Mouse (Mus musculus) C2C12 (cell line): ENCODE measurements around the gene Tmc6. TPM values are rescaled to one million over a fixed set of nuclear protein-coding genes. Genes with fewer than 3 reads are reported as not detected.

Experiments used
- H3K27me3 ChIP-seq: one replicate; pipeline ENCODE4 v1.6.1; 2011; ENCODE audit not compliant: control insufficient read depth, insufficient read depth, insufficient read length
- H3K36me3 ChIP-seq: one replicate; pipeline ENCODE4 v1.6.1; 2011; ENCODE audit not compliant: control insufficient read depth, insufficient read depth
- H3K4me3 ChIP-seq: one replicate; pipeline ENCODE4 v1.5.1; 2011; ENCODE audit warnings: mild to moderate bottlenecking, control low read depth; ENCODE audit not compliant: poor library complexity, insufficient read depth, severe bottlenecking
- H3K79me2 ChIP-seq: one replicate; pipeline ENCODE4 v1.6.1; 2011; ENCODE audit not compliant: control insufficient read depth, insufficient read depth
- H3K79me3 ChIP-seq: one replicate; pipeline ENCODE4 v1.6.1; 2011; ENCODE audit warnings: low read depth, control low read depth
- H3ac ChIP-seq: one replicate; pipeline ENCODE3; 2011; ENCODE audit warnings: low read depth; ENCODE audit not compliant: control insufficient read depth, insufficient read length
- CEBPB ChIP-seq: IDR thresholded peaks from one replicate; pipeline ENCODE4 v1.6.1; 2011; ENCODE audit warnings: low read depth, mild to moderate bottlenecking, control low read depth, moderate library complexity
- CTCF ChIP-seq: IDR thresholded peaks from one replicate; pipeline ENCODE4 v1.5.1; 2011; ENCODE audit not compliant: control insufficient read depth, insufficient read depth, insufficient read length
- FOSL1 ChIP-seq: IDR thresholded peaks from one replicate; pipeline ENCODE4 v1.8.0; 2011; ENCODE audit warnings: mild to moderate bottlenecking, low read length; ENCODE audit not compliant: poor library complexity, insufficient read depth, severe bottlenecking
- MAX ChIP-seq: IDR thresholded peaks from one replicate; pipeline ENCODE4 v1.6.1; 2011; ENCODE audit warnings: mild to moderate bottlenecking, control low read depth
- MYOD1 ChIP-seq: IDR thresholded peaks from one replicate; pipeline ENCODE4 v1.6.1; 2011; ENCODE audit warnings: low read depth; ENCODE audit not compliant: control insufficient read depth, insufficient read length
- MYOG ChIP-seq: IDR thresholded peaks from one replicate; pipeline ENCODE4 v1.6.1; 2011; ENCODE audit not compliant: control insufficient read depth, insufficient read length; ENCODE audit errors: extremely low read depth
- USF1 ChIP-seq: IDR thresholded peaks from one replicate; pipeline ENCODE4 v1.6.1; 2011; ENCODE audit warnings: low read depth, mild to moderate bottlenecking, control low read depth, moderate library complexity
- polyA plus RNA-seq: library from polyadenylated mRNA; unstranded; fragments of >200 nt; fragmentation: generic; extraction: Trizol; gene quantifications from one replicate; pipeline ENCODE4 v1.2.1, GENCODE M21; 2012; ENCODE audit warnings: missing spikeins

Tmc6 gene
- polyA plus RNA-seq, 1 experiment, result 23.2 TPM

DNA sequence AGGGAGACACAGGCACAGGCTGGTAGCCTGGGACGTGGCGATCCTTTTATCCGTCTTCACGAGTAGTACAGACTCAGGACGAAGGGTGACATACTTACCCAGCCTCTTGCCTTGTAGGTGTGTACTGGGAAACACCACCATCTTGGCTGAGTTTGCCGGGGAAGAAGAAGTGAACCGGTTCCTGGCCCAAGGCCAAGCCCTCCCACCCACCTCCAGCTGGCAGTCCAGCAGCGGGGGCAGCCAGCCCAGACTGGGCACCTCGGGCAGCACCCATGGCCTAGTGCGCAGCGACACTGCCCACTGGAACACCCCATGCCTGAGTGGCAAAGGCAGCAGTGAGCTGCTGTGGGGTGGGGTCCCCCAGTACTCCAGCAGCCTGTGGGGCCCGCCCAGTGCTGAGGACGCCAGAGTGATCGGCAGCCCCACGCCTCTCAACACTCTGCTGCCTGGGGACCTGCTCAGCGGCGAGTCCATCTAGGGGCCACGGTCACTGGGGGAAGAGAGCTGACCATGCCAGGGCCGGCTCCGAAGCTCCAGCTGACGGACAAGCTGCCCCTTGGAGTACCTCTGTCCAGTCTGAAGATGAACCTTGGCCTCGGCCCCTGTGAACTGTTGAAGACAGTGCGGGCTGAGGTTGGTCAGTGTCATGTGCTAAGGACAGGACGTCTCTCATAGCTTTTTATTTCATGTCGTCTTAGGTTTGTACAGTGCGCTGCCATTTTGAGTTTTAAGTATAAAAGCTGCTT lies 21.5 kb downstream of the Tmc6 start:
- no peaks in the 10 kb centered on the region for H3K79me3 ChIP-seq
- H3K4me3 ChIP-seq, result no peak overlapping the region
- no peak overlapping the region for H3ac ChIP-seq
- H3K27me3 ChIP-seq, result no peaks in the 10 kb centered on the region
- peaks cover 28% of the 10 kb centered on the region for H3K36me3 ChIP-seq
- TF ChIP-seq MAX (no peak), CTCF (no peak), MYOD1 (no peak)
- no peaks in the 10 kb centered on the region for H3K79me2 ChIP-seq

DNA sequence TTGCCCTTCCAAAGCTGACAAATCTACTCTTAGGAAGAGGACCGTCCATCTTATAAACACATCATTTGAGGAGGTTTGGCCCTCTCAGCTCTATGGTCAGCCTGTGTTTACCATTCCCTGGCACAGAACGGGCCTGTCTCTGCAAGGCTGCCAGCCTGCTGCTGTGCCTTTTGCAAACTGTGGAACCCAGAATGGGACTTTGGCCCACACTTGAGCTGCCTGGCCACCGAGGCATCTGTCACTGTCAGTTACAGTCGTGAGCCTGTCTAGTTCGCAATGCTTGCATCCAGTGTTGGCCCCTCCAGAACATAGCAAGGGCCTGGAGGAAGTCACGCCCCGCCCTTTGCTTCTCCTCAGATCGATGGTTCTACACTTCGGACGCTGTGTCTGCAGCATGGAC lies 22.7 kb downstream of the Tmc6 start:
- H3K79me2 ChIP-seq, result no peaks in the 10 kb centered on the region
- no peaks in the 10 kb centered on the region for H3K27me3 ChIP-seq
- H3K79me3 ChIP-seq, result no peaks in the 10 kb centered on the region
- no peak overlapping the region for H3ac ChIP-seq
- peaks cover 33% of the 10 kb centered on the region for H3K36me3 ChIP-seq
- TF ChIP-seq MYOG (no peak), MAX (no peak), MYOD1 (no peak), FOSL1 (no peak)
- H3K4me3 ChIP-seq, result no peak overlapping the region

DNA sequence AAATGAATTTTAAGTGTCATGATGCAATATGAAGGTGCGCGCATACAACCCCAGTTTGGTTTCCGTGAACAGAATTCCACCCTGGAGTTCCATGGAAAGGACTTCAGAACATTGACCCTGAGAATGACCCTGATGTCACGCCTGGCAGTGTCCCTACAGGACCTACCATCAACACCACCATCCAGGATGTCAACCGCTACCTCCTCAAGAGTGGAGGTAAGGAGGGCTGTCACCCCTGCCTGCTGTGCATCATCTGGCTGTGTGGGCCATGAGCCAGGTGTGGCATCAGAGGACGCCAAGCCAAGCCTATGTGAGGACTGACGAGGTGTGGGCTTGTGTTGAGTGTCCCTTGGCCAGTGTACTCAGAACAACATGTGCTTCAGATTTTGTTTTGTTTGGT lies 26.1 kb downstream of the Tmc6 start:
- Histone ChIP-seq H3K79me2 (no peaks in the 10 kb centered on the region), H3K79me3 (no peaks in the 10 kb centered on the region), H3K36me3 (peaks cover 42% of the 10 kb centered on the region), H3ac (no peak overlapping the region), H3K4me3 (no peak overlapping the region), H3K27me3 (no peaks in the 10 kb centered on the region)
- TF ChIP-seq USF1 (no peak), FOSL1 (no peak), CEBPB (no peak), CTCF (no peak)

DNA sequence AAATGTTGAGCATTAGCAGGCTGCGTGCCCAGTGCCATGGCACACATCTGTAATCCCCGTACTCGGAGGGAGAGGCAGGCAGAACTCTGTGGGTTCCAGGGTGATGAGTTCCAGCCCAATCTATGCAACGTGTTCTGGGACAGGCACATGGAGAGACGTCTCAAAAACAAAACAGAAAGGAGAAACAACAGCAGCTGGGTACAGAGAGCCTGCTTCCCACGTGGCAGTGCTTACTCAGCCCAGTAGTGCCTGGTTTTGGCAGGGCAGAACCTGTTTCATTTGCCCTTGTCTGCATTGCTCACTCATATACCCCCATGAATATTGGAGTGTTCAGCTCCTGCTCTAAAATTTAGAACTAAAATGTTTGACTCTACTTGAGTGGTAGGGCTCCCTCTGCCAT lies 30.5 kb downstream of the Tmc6 start:
- Histone ChIP-seq H3K36me3 (peaks cover 59% of the 10 kb centered on the region), H3K4me3 (no peak overlapping the region), H3K79me2 (no peaks in the 10 kb centered on the region), H3K27me3 (no peaks in the 10 kb centered on the region), H3ac (no peak overlapping the region), H3K79me3 (no peaks in the 10 kb centered on the region)
- TF ChIP-seq MYOG (no peak), FOSL1 (no peak), MYOD1 (no peak), CEBPB (no peak), USF1 (no peak), MAX (no peak), CTCF (no peak)

DNA sequence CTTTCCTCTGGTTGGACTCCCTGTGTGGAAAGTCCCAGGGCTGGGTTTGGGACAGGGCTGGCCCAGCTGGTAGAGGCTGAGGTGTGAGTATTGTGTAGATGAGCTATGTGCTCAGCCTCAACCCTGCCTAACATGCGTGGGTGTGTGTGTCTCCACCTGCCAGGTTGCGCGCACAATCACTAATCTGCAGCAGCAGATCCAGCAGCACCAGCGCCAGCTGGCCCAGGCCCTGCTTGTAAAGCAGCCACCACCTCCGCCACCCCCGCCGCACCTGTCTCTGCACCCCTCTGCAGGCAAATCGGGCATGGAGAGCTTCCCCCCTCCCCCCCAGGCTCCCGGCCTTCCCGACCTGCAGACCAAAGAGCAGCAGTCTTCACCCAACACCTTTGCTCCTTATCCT lies 32.6 kb downstream of the Tmc6 start:
- H3K27me3 ChIP-seq, result no peaks in the 10 kb centered on the region
- TF ChIP-seq MYOD1 (no peak), CTCF (no peak), MAX (no peak), FOSL1 (no peak), MYOG (no peak), USF1 (no peak), CEBPB (no peak)
- no peak overlapping the region for H3ac ChIP-seq
- peaks cover 43% of the 10 kb centered on the region for H3K36me3 ChIP-seq
- no peaks in the 10 kb centered on the region for H3K79me3 ChIP-seq
- H3K4me3 ChIP-seq, result no peak overlapping the region
- no peaks in the 10 kb centered on the region for H3K79me2 ChIP-seq

DNA sequence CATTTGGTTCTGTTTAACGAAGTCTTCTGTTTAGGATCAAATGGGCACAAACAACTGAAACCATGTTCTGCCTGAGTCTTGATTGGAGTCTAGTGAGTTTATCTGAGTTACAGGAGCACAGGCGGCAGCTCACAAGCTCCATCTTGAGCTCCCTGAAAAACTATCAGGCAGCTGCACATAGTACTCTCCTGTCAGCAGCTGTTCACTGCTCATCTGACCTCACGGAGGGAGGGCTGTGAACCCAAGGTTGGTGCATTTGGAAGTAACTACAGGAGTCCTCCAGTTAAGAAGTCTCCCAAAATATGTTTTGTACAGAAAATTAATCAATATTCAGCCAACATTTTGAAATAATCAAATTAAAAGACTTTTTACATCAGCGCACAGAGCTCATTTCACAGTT lies 33.4 kb downstream of the Tmc6 start:
- Histone ChIP-seq H3K4me3 (no peak overlapping the region), H3K79me2 (no peaks in the 10 kb centered on the region), H3ac (no peak overlapping the region), H3K27me3 (no peaks in the 10 kb centered on the region), H3K36me3 (peaks cover 41% of the 10 kb centered on the region), H3K79me3 (no peaks in the 10 kb centered on the region)
- TF ChIP-seq MAX, result no peak
- TF ChIP-seq MYOD1, result no peak
- TF ChIP-seq USF1, result no peak
- no peak for TF ChIP-seq MYOG
- TF ChIP-seq CEBPB, result no peak
- TF ChIP-seq CTCF, result no peak
- no peak for TF ChIP-seq FOSL1
